Mouse (Mus musculus) cerebellum, adult 2 months (tissue): ENCODE data around the gene Gucy2g.

Experiments used
- CTCF ChIP-seq: fragments of 200-500 bp; IDR thresholded peaks from 2 replicates; pipeline ENCODE4 v1.5.1; 2011; ENCODE audit warnings: low read depth, mild to moderate bottlenecking, control low read depth, low read length, moderate library complexity, borderline replicate concordance; ENCODE audit not compliant: insufficient read depth
- POLR2A ChIP-seq: fragments of 200-500 bp; IDR thresholded peaks from 2 replicates; pipeline ENCODE4 v1.6.1; 2011; ENCODE audit warnings: low read length, control low read depth, borderline replicate concordance; ENCODE audit not compliant: insufficient read depth

GRCm38 (mm10) chr19:55256156-55256555 lies 15.1 kb upstream of the Gucy2g start:
- TF ChIP-seq CTCF (no peak), POLR2A (no peak)
